Mouse (Mus musculus) mouse trophoblast stem cell (cell line): ENCODE measurements around the gene Adamts18.

ENCODE experiments used
- in situ Hi-C, 2 experiments: fragments of 300-500 bp; cut with MseI, MboI; formaldehyde crosslinking; loops; 2 replicates in 1 of 2; 3 replicates in 1 of 2; pipeline ENCODE4 v1.15.1; 2025

Adamts18 gene

GRCm38 (mm10) chr8:113763592-113764355, 84.8 kb downstream of the Adamts18 start:
- in situ Hi-C loops: no loop called here

GRCm38 (mm10) chr8:113762101-113762500, 86.4 kb downstream of the Adamts18 start:
- in situ Hi-C loops: no loop called here

DNA sequence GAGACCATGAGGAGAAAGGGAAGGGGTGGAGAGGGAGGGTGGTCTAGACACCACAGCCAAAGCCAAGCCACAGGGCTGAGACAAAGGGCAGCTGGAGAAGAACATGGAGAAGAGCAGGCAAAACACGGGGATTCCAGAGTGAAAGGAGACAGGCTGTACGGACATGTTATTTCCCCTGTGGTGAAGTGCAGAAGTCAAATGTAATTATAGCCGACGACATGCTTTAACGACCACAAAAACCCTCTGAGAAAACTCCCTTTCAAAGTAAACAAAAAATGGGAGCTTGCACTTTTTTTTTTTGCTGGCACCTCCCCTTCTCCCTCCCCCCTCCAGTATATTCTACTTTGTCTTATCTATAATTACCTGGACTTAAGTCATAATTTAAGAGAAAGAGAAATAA, 92.7 kb downstream of the Adamts18 start:
- in situ Hi-C loops: no loop called here

DNA sequence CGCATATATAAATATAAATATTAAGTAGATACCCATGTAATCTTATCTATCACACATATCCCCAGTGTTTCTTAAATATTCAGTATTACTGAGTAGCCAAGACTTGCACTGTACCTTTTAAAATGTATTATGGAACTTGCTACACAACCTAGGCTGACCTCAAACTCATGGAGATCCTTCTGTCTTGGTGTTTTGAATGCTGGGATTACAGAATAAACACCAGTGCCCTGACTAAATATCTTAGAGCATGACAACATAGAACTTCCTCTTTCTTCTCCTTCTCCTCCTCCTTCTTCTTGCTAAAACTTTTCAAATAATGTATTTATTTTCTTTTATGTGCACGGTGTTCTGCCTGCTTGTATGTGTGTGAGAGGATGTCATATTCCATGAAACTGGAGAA, 95.4 kb downstream of the Adamts18 start:
- in situ Hi-C loops: no loop called here

- in situ Hi-C loops: no loop called here
These were observed 96.2 kb downstream of the Adamts18 start for GRCm38 (mm10) chr8:113752349-113752748.

DNA sequence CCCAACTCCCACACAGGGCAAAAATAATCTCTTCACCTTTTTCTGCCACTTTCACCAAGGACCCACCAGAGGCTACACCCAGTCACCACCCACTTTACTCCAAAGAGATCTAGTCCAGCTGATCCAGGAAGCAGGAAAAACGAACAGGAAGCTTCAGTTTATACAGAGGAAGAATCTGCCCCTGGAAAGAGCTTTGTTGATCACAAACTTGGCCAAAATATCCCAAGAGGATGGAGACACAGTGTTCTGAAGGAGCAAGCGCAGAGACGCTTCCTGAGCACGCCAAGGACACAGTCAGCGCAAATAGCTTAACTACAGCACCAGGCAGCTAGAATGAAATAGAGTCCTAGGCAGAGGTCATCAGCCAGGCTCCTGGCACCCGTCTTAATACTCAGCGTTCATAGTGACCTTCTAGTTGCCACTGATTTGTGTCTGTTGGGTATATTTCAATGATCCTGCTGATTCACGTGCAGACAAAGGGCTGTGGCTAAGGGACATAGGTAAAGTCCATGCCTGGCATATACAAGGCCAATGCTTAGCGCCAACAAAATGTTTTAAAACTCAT, 113.0 kb downstream of the Adamts18 start:
- in situ Hi-C loops: no loop called here

DNA sequence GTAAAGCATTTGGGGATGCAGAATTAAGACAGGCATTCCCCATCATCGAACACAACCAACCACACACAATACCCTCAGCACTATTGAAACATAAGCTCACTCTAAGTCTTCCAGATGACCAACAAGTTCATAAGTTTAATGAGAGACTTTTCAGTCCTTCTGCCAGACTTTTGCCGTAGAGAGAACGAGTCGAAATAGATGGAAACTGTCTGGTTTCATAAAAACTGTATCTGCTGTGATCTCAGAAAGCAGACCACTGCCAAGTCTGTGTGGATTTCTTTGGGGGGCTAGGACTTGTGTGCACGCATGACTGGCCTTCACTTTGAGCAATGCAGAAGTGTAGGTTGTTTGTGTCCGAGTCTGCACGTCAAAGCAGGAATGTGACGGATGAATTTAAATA, 123.2 kb downstream of the Adamts18 start:
- in situ Hi-C loops: no loop called here

DNA sequence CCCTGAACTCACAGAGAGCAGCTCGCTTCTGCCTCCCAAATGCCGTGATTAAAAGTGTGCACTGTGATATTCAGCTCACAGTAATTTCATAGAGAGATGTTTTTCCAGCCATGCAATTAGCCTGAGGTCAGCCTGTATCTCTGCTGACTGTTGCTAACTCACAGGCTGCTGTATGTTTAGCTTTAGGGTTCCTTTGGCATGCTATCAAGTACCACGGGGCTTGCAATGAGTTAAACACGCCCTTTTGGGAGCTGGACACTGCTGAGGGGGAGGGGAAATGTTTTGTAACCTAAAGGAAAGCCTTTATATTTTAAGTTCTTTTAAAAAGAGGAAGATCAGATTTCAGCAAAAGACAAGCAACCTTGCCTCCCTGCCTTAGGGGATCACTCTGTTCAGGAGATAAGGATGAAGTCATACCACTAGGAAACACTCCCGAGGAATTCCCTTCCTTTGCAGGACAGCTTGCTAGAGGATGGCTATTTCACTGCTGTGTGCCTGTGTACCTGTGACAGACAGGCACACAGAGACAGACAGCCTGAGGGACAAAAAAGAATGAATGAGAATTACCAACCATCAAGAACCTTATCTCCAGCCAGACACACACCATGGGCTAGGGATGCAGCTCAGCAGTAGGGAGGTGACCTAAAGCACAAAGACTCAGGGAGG, 124.5 kb downstream of the Adamts18 start:
- in situ Hi-C loops: no loop called here

- in situ Hi-C loops: no loop called here
These were observed 127.1 kb downstream of the Adamts18 start for GRCm38 (mm10) chr8:113721459-113721858.

- in situ Hi-C loops: no loop called here
These were observed 143.6 kb downstream of the Adamts18 start for GRCm38 (mm10) chr8:113704968-113705367.

GRCm38 (mm10) chr8:113691622-113692343, 156.8 kb downstream of the Adamts18 start:
- in situ Hi-C loops: no loop called here

GRCm38 (mm10) chr8:113688543-113688915, 160.0 kb downstream of the Adamts18 start:
- in situ Hi-C loops: no loop called here

DNA sequence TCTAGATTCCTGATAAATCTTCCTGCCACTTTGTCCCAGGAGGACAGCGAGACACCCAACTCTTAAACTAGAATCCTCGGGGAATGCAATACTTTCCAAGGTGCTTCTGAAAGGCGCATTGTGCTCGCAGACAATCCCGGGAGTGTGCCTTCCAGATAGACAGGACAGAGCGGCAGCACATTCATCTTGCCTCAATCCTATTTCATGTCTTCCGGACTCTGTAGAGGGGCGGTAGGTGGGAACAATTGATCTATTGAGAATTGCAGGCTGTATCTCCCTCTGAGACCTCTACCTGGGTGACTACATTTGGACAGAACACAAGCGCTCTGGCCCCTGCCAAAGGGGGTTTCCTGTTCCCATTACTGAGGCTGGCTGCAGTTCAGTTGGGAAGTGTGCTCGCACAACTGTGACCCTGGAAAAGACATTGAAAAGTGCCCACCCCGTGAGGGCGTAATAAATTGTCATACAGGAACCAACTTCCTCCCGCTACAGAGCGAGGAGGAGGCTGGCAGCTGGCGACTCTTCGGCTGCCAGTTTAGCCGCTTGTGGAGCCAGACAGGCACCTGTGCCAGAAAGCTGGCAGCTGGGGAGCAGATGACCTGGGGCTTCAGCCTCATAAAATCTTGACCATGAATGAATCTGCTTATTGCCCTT, 160.5 kb downstream of the Adamts18 start:
- in situ Hi-C loops: no loop called here

GRCm38 (mm10) chr8:113679361-113679760, 169.2 kb downstream of the Adamts18 start:
- in situ Hi-C loops: no loop called here

DNA sequence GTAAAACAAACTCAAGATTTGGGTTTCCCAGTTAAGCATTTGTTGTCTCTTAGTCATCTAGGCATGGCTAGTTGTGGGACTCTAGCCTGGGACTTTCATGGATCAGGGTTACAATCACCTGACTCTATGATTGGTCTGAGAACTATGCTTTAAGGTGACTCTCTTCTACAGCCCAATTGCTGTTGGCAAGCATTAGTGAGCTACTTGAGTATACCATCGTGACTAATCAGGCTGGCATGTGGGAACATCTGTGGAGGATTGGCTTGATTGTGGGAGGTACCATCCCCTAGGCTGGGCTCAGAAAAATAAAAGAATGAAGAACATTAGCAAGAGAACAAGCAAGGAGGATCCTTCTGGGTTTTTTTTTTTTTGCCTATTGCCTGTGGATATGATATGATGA, 171.7 kb downstream of the Adamts18 start:
- in situ Hi-C loops: no loop called here

DNA sequence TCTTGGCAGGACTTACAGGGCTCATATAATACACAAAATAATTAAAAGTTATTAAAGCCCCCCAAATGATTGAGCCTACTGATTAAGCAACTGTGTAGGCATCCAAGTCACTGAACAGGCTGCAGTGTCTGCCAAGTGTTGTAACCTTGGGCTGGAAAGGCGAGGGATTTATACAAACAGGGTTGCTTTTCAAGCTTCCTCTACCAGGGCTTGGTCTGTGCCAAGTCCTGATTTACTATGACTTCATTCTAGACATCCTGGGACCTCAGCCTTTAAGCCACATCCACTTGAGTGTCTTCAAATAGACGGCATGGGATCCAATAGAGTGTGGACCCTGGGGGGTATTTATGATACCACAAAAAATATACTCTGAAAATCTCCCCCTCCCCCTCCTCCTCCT, 173.3 kb downstream of the Adamts18 start:
- in situ Hi-C loops: no loop called here

DNA sequence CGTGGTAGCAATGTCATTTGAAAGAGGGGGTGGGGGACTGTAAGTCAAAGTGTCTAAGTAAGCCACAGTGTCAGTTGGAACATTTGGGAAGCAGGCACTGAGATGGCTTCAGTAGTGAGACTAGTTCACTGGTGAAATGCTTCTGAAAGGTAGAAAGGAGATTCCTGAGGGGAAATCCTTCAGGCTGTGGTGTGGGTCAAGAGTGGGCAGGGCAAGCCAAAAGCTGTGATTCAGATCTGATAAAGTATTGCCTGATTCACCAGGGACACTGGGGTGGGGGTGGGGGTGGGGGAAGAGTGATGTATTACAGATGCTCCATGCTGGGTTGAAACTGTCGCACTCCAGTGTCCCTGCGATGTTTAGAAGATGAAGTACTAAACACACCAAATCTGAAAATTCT, 173.9 kb downstream of the Adamts18 start:
- in situ Hi-C loops: loop anchor here in 1 of 2 experiments (25.0 kb wide), 1 partner anchor 688 kb away; no protein-coding TSS in a partner anchor

- in situ Hi-C loops: loop anchor here in 1 of 2 experiments (25.0 kb wide), 1 partner anchor 689 kb away; no protein-coding TSS in a partner anchor
These were observed 175.2 kb downstream of the Adamts18 start for GRCm38 (mm10) chr8:113673300-113673699.

DNA sequence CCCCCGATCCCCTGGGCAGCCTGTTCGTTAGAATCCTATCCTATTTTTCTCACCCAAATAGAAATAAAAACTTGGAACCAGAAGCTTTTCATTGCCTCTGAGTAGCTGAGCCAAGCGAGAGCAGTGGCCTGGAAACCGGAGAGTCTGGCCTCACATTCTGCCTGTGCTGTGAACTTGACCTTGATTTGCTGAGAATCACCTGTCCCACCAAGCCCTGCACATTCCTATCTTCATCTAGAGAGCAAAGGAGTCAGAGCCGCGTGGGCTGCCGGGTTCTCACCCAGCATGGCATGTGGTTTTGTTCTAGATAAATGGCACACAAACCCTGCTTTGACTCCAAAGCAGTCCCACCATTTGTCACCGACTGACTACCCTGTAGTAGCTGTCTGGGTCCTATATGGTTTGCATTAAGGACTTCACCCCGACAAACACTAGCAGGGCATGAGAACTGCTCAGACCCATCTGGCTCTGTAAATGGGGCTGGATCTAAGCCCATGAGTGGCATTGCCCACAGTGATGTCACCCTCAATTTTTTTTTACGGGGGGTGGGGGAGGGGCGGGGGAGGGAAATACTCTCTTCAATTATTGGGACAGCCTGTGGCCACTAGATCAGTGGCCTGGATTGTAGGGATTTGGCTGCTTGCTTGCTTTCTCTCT, 175.8 kb downstream of the Adamts18 start:
- in situ Hi-C loops: loop anchor here in 1 of 2 experiments (25.0 kb wide), 1 partner anchor 690 kb away; no protein-coding TSS in a partner anchor

DNA sequence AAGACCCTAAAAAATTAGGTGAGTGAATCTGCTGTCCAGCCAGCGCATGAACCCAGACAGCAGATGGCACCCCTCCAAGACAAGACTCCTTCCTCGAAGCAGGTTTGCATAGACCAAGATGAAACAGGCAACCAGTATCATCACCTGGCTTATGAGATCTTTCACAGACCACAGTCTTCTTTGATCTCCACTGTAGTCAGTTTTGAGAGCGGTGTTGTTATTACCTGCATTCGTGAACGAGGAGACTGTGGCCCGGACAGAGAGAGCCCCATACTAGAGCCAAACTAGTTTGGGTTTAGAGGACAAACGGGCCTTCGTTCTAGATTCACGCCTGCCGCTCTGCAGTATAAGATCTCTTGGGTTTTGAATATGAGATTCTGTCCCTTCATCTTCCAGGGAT, 178.6 kb downstream of the Adamts18 start:
- in situ Hi-C loops: loop anchor here (5.0 to 25.0 kb wide), 5 partner anchors 175 to 705 kb away; partner anchors contain the start of gene Adamts18 (in 1 of the 2)
